Mouse (Mus musculus): ENCODE measurements around the gene Rhag. TPM values are rescaled to one million over a fixed set of nuclear protein-coding genes. Genes with fewer than 3 reads are reported as not detected.

The Rhag gene
- total and polyA plus RNA-seq, 3 experiments = 17.8 to 91.3 TPM; not detected in 1

GRCm38 (mm10) chr17:40802707-40803340, 8.1 kb upstream of the Rhag start:
- no peaks in the 10 kb centered on the region for H3K27me3 ChIP-seq (ENCODE audit: control insufficient read depth in 1 of 2, insufficient read depth in 2 of 2, low read length in 2 of 2)
- no peak for DNase-seq (ENCODE audit: low read depth, low spot score)

GRCm38 (mm10) chr17:40806550-40806949, 4.4 kb upstream of the Rhag start:
- Histone ChIP-seq H3K9me3 (replicated peaks; ENCODE audit: insufficient read depth, low read length) (no peaks in the 10 kb centered on the region), H3K9ac (ENCODE audit: control insufficient read depth, low read depth, low read length, poor library complexity, severe bottlenecking) (peak overlapping the region; percentile 92), H3K79me2 (ENCODE audit: control insufficient read depth, insufficient read depth, low read length, poor library complexity) (no peaks in the 10 kb centered on the region; the same call in 1 of the 2 replicates), H3K27ac (ENCODE audit: control insufficient read depth, low read depth, low read length) (peak overlapping the region; percentile 100), H3K4me1 (ENCODE audit: control insufficient read depth in 1 of 2, insufficient read depth in 2 of 2, low read length in 2 of 2) (peaks cover 28% of the 10 kb centered on the region in 2 experiments), H3K4me3 (ENCODE audit: control insufficient read depth in 1 of 2, insufficient read depth in 1 of 2, low read depth in 2 of 2, low read length in 2 of 2) (peak overlapping the region; percentile 52 to 54), H3K36me3 (ENCODE audit: control insufficient read depth in 1 of 2, insufficient read depth in 2 of 2, low read length in 2 of 2) (peaks cover 0 to 47% of the 10 kb centered on the region in 2 experiments; a peak in 2 of 4 replicates), H3K27me3 (ENCODE audit: control insufficient read depth in 1 of 2, insufficient read depth in 2 of 2, low read length in 2 of 2) (no peaks in the 10 kb centered on the region)
- DNase-seq (ENCODE audit: low read depth, low spot score) = peak; percentile 96
- TF ChIP-seq TCF12 (IDR thresholded peaks at IDR 0.05; ENCODE audit: low read depth, low read length) = peak; percentile 98
- peak; percentile 98 for TF ChIP-seq GATA1 (IDR thresholded peaks at IDR 0.05; ENCODE audit: low read depth, low read length)
- no peak for TF ChIP-seq GABPA (IDR thresholded peaks at IDR 0.05; ENCODE audit: low read depth, low read length)
- TF ChIP-seq CTCF (IDR thresholded peaks at IDR 0.05 in 2 of 3, conservative IDR thresholded peaks at IDR 0.05 in 1 of 3; ENCODE audit: control insufficient read depth in 1 of 3, insufficient read depth in 1 of 3, low read depth in 2 of 3, low read length in 3 of 3, poor library complexity in 1 of 3, severe bottlenecking in 1 of 3) = no peak
- TF ChIP-seq ELF1 (IDR thresholded peaks at IDR 0.05; ENCODE audit: low read depth, low read length) = peak; percentile 68
- TF ChIP-seq ZKSCAN1 (IDR thresholded peaks at IDR 0.05; ENCODE audit: low read depth, low read length) = no peak
- TF ChIP-seq JUND (IDR thresholded peaks at IDR 0.05; ENCODE audit: low read depth, low read length) = no peak; the same call in 1 of the 2 replicates
- peak; percentile 87 for TF ChIP-seq SIN3A (IDR thresholded peaks at IDR 0.05; ENCODE audit: low read length)
- TF ChIP-seq MYC (IDR thresholded peaks at IDR 0.05; ENCODE audit: low read depth, low read length) = peak; percentile 71; the same call in 1 of the 2 replicates
- TF ChIP-seq CHD2 (IDR thresholded peaks at IDR 0.05; ENCODE audit: low read length) = no peak
- TF ChIP-seq MYB (IDR thresholded peaks at IDR 0.05; ENCODE audit: low read depth, low read length) = peak; percentile 93
- TF ChIP-seq POLR2AphosphoS5 (IDR thresholded peaks at IDR 0.05; ENCODE audit: borderline replicate concordance, low read depth, low read length) = no peak
- peak; percentile 39; the same call in 1 of the 2 replicates for TF ChIP-seq NELFE (IDR thresholded peaks at IDR 0.05; ENCODE audit: low read depth, low read length)
- no peak for TF ChIP-seq NRF1 (IDR thresholded peaks at IDR 0.05; ENCODE audit: insufficient read depth, low read depth, low read length, poor library complexity, severe bottlenecking)
- no peak for TF ChIP-seq UBTF (IDR thresholded peaks at IDR 0.05; ENCODE audit: borderline replicate concordance, insufficient read depth, low read depth, low read length)
- peak; percentile 68 for TF ChIP-seq ZNF384 (IDR thresholded peaks at IDR 0.05; ENCODE audit: low read depth, low read length)
- TF ChIP-seq E2F4 (IDR thresholded peaks at IDR 0.05; ENCODE audit: borderline replicate concordance, low read depth, low read length) = no peak
- no peak for TF ChIP-seq SMC3 (IDR thresholded peaks at IDR 0.05; ENCODE audit: low read depth, low read length)
- TF ChIP-seq ETS1 (IDR thresholded peaks at IDR 0.05; ENCODE audit: low read depth, low read length) = peak; percentile 98
- TF ChIP-seq ZMIZ1 (IDR thresholded peaks at IDR 0.05; ENCODE audit: low read depth, low read length) = peak; percentile 77; the same call in 1 of the 2 replicates
- TF ChIP-seq MAZ (IDR thresholded peaks at IDR 0.05; ENCODE audit: low read depth, low read length) = no peak
- TF ChIP-seq MXI1 (IDR thresholded peaks at IDR 0.05; ENCODE audit: low read depth, low read length) = peak; percentile 25; the same call in 1 of the 2 replicates
- TF ChIP-seq TAL1 (IDR thresholded peaks at IDR 0.05; ENCODE audit: low read length) = peak; percentile 99
- TF ChIP-seq ZC3H11A (IDR thresholded peaks at IDR 0.05; ENCODE audit: low read depth, low read length) = no peak
- peak; percentile 60; the same call in 1 of the 2 replicates for TF ChIP-seq RCOR1 (IDR thresholded peaks at IDR 0.05; ENCODE audit: low read depth, low read length)

More at GRCm38 (mm10) chr17:40802707-40803340, 8.1 kb upstream of the Rhag start:
- H3K9me3 ChIP-seq (replicated peaks; ENCODE audit: insufficient read depth, low read length) = no peaks in the 10 kb centered on the region
- no peaks in the 10 kb centered on the region for H3K79me2 ChIP-seq (ENCODE audit: control insufficient read depth, insufficient read depth, low read length, poor library complexity)
- no peak overlapping the region for H3K9ac ChIP-seq (ENCODE audit: control insufficient read depth, low read depth, low read length, poor library complexity, severe bottlenecking)
- H3K36me3 ChIP-seq (ENCODE audit: control insufficient read depth in 1 of 2, insufficient read depth in 2 of 2, low read length in 2 of 2) = peaks cover 0 to 27% of the 10 kb centered on the region in 2 experiments; a peak in 2 of 4 replicates
- TF ChIP-seq MYB (IDR thresholded peaks at IDR 0.05; ENCODE audit: low read depth, low read length) = no peak
- no peak for TF ChIP-seq ETS1 (IDR thresholded peaks at IDR 0.05; ENCODE audit: low read depth, low read length)
- no peak for TF ChIP-seq SIN3A (IDR thresholded peaks at IDR 0.05; ENCODE audit: low read length)
- no peak for TF ChIP-seq ELF1 (IDR thresholded peaks at IDR 0.05; ENCODE audit: low read depth, low read length)
- TF ChIP-seq GABPA (IDR thresholded peaks at IDR 0.05; ENCODE audit: low read depth, low read length) = no peak
- TF ChIP-seq NRF1 (IDR thresholded peaks at IDR 0.05; ENCODE audit: insufficient read depth, low read depth, low read length, poor library complexity, severe bottlenecking) = no peak
- TF ChIP-seq SMC3 (IDR thresholded peaks at IDR 0.05; ENCODE audit: low read depth, low read length) = no peak
- TF ChIP-seq MXI1 (IDR thresholded peaks at IDR 0.05; ENCODE audit: low read depth, low read length) = no peak
- no peak for TF ChIP-seq GATA1 (IDR thresholded peaks at IDR 0.05; ENCODE audit: low read depth, low read length)
- no peak for TF ChIP-seq HCFC1 (IDR thresholded peaks at IDR 0.05; ENCODE audit: low read depth, low read length)
- TF ChIP-seq EP300 (IDR thresholded peaks at IDR 0.05; ENCODE audit: low read depth in 1 of 2, low read length in 2 of 2) = no peak
- no peak for TF ChIP-seq ZC3H11A (IDR thresholded peaks at IDR 0.05; ENCODE audit: low read depth, low read length)
- TF ChIP-seq JUND (IDR thresholded peaks at IDR 0.05; ENCODE audit: low read depth, low read length) = no peak
- no peak for TF ChIP-seq CHD2 (IDR thresholded peaks at IDR 0.05; ENCODE audit: low read length)
- TF ChIP-seq MEF2A (IDR thresholded peaks at IDR 0.05; ENCODE audit: extremely low read depth, insufficient replicate concordance, low read depth, low read length, poor library complexity, severe bottlenecking) = no peak
- TF ChIP-seq ZMIZ1 (IDR thresholded peaks at IDR 0.05; ENCODE audit: low read depth, low read length) = no peak
- TF ChIP-seq RCOR1 (IDR thresholded peaks at IDR 0.05; ENCODE audit: low read depth, low read length) = no peak
- H3K4me1 ChIP-seq (ENCODE audit: control insufficient read depth in 1 of 2, insufficient read depth in 2 of 2, low read length in 2 of 2) = peaks cover 15 to 17% of the 10 kb centered on the region in 2 experiments
- no peak overlapping the region for H3K27ac ChIP-seq (ENCODE audit: control insufficient read depth, low read depth, low read length)
- H3K4me3 ChIP-seq (ENCODE audit: control insufficient read depth in 1 of 2, insufficient read depth in 1 of 2, low read depth in 2 of 2, low read length in 2 of 2) = no peak overlapping the region

All from MEL (cell line).